Comparison of ENCODE assay signal across 21 mouse cellular contexts in genomic region chr3:119635641-119636040, GRCm38 (mm10).
"Had no signal": no experiment of that assay in that cellular context is flagged by ENCODE, and none has a peak within 500 bp of the region (broad histone marks: within the 10 kb centered on the region; RNA-seq: fewer than 3 reads in every experiment).

No protein-coding gene starts in this region.

- DNase-seq: kidney, adult 9 months; kidney, postnatal 14 days; kidney, postnatal 4 days; left cerebral cortex, postnatal 4 days; liver, postnatal 0 days; lung, postnatal 10 days; lung, postnatal 36 days; right cerebral cortex, adult 18-20 months; right cerebral cortex, postnatal 14 days; right cerebral cortex, postnatal 4 days; thymus, postnatal 25 days had no signal

- H3K9ac ChIP-seq: limb, embryonic 12.5 days; limb, embryonic 15.5 days; liver, embryonic 14.5 days; liver, postnatal 0 days; lung, embryonic 15.5 days; midbrain, embryonic 15.5 days; neural tube, embryonic 12.5 days; neural tube, embryonic 15.5 days; stomach, embryonic 15.5 days had no signal

- H3K4me3 ChIP-seq: limb, embryonic 12.5 days; limb, embryonic 15.5 days; lung, embryonic 15.5 days; megakaryocyte, embryonic 14.5 days; midbrain, embryonic 15.5 days; neural tube, embryonic 12.5 days; neural tube, embryonic 15.5 days; stomach, embryonic 15.5 days had no signal

- H3K27ac ChIP-seq: limb, embryonic 12.5 days; limb, embryonic 15.5 days; liver, embryonic 14.5 days; lung, embryonic 15.5 days; midbrain, embryonic 15.5 days; neural tube, embryonic 12.5 days; neural tube, embryonic 15.5 days; stomach, embryonic 15.5 days had no signal

- ATAC-seq: liver, postnatal 0 days; midbrain, embryonic 15.5 days had no signal

- H3K9me3 ChIP-seq: limb, embryonic 12.5 days; limb, embryonic 15.5 days; lung, embryonic 15.5 days; midbrain, embryonic 15.5 days; neural tube, embryonic 12.5 days; neural tube, embryonic 15.5 days; stomach, embryonic 15.5 days had no signal

- H3K4me2 ChIP-seq: limb, embryonic 12.5 days; limb, embryonic 15.5 days; liver, embryonic 11.5 days; lung, embryonic 15.5 days; midbrain, embryonic 15.5 days; neural tube, embryonic 12.5 days; neural tube, embryonic 15.5 days; stomach, embryonic 15.5 days had no signal

- H3K27me3 ChIP-seq: limb, embryonic 12.5 days; limb, embryonic 15.5 days; lung, embryonic 15.5 days; megakaryocyte, embryonic 14.5 days; midbrain, embryonic 15.5 days; neural tube, embryonic 12.5 days; neural tube, embryonic 15.5 days; stomach, embryonic 15.5 days had no signal

- H3K4me1 ChIP-seq: limb, embryonic 12.5 days; limb, embryonic 15.5 days; lung, embryonic 15.5 days; megakaryocyte, embryonic 14.5 days; midbrain, embryonic 15.5 days; neural tube, embryonic 15.5 days; stomach, embryonic 15.5 days had no signal

- H3K36me3 ChIP-seq: limb, embryonic 12.5 days; limb, embryonic 15.5 days; lung, embryonic 15.5 days; midbrain, embryonic 15.5 days; neural tube, embryonic 12.5 days; neural tube, embryonic 15.5 days; stomach, embryonic 15.5 days had no signal
